Mouse (Mus musculus): ENCODE results near the gene Plekho1. TPM values are rescaled to one million over a fixed set of nuclear protein-coding genes. Genes with fewer than 3 reads are reported as not detected.

Gene Plekho1
- polyA plus RNA-seq, 1 experiment from 2014 or later: 59.2 TPM

GRCm38 (mm10) chr3:95992990-95993603 lies 2.7 kb downstream of the Plekho1 start:
- peak overlapping the region; percentile 99 for H3K27ac ChIP-seq (replicated peaks)
- H3K4me3 ChIP-seq: peak overlapping the region; percentile 72
- H3K9ac ChIP-seq: peak overlapping the region; percentile 97
- no peaks in the 10 kb centered on the region for H3K9me3 ChIP-seq
- WGBS: 13% methylated on average over 5 of the region's 5 CpGs
- H3K4me1 ChIP-seq: peaks cover 82% of the 10 kb centered on the region
- H3K4me2 ChIP-seq: peak overlapping the region; percentile 87
- H3K36me3 ChIP-seq: peaks cover 49% of the 10 kb centered on the region
- H3K27me3 ChIP-seq (replicated peaks): no peaks in the 10 kb centered on the region
- ATAC-seq (ENCODE audit: extremely low read depth, insufficient number of reproducible peaks, low FRiP score, low TSS enrichment): no peak

- Histone ChIP-seq H3K9ac (peak overlapping the region; percentile 97), H3K36me3 (peaks cover 59% of the 10 kb centered on the region), H3K9me3 (no peaks in the 10 kb centered on the region), H3K27ac (replicated peaks) (peak overlapping the region; percentile 99), H3K4me1 (peaks cover 88% of the 10 kb centered on the region), H3K27me3 (replicated peaks) (no peaks in the 10 kb centered on the region), H3K4me3 (no peak overlapping the region), H3K4me2 (no peak overlapping the region)
- no peak for ATAC-seq (ENCODE audit: extremely low read depth, insufficient number of reproducible peaks, low FRiP score, low TSS enrichment)
- 57% methylated on average over 12 of the region's 12 CpGs for WGBS
These were observed 5.3 kb downstream of the Plekho1 start for GRCm38 (mm10) chr3:95990413-95990941.

- H3K4me1 ChIP-seq: peaks cover 91% of the 10 kb centered on the region
- 53% methylated on average over 10 of the region's 10 CpGs for WGBS
- H3K36me3 ChIP-seq: peaks cover 59% of the 10 kb centered on the region
- H3K27me3 ChIP-seq (replicated peaks): no peaks in the 10 kb centered on the region
- peak overlapping the region; percentile 59 for H3K9ac ChIP-seq
- no peaks in the 10 kb centered on the region for H3K9me3 ChIP-seq
- ATAC-seq (ENCODE audit: extremely low read depth, insufficient number of reproducible peaks, low FRiP score, low TSS enrichment): no peak
- no peak overlapping the region for H3K4me2 ChIP-seq
- H3K27ac ChIP-seq (replicated peaks): peak overlapping the region; percentile 63
- no peak overlapping the region for H3K4me3 ChIP-seq
These were observed 6.8 kb downstream of the Plekho1 start for GRCm38 (mm10) chr3:95988969-95989368.

- Histone ChIP-seq H3K27me3 (replicated peaks) (no peaks in the 10 kb centered on the region), H3K4me1 (peaks cover 83% of the 10 kb centered on the region), H3K36me3 (peaks cover 59% of the 10 kb centered on the region), H3K4me3 (no peak overlapping the region), H3K27ac (replicated peaks) (peak overlapping the region; percentile 21; the same call in 1 of the 2 replicates), H3K9me3 (no peaks in the 10 kb centered on the region), H3K4me2 (no peak overlapping the region), H3K9ac (no peak overlapping the region)
- no peak for ATAC-seq (ENCODE audit: extremely low read depth, insufficient number of reproducible peaks, low FRiP score, low TSS enrichment)
- WGBS: 89% methylated on average over 1 of the region's 1 CpGs
These were observed 7.7 kb downstream of the Plekho1 start for GRCm38 (mm10) chr3:95988138-95988537.

- Histone ChIP-seq H3K27me3 (replicated peaks) (no peaks in the 10 kb centered on the region), H3K4me3 (no peak overlapping the region), H3K36me3 (peaks cover 55% of the 10 kb centered on the region), H3K4me1 (peaks cover 78% of the 10 kb centered on the region), H3K4me2 (no peak overlapping the region), H3K27ac (replicated peaks) (peak overlapping the region; percentile 99), H3K9me3 (no peaks in the 10 kb centered on the region), H3K9ac (peak overlapping the region; percentile 77)
- 46% methylated on average over 6 of the region's 6 CpGs for WGBS
- ATAC-seq (ENCODE audit: extremely low read depth, insufficient number of reproducible peaks, low FRiP score, low TSS enrichment): no peak
These were observed 8.3 kb downstream of the Plekho1 start for GRCm38 (mm10) chr3:95987386-95988110.

- no peak for ATAC-seq (ENCODE audit: extremely low read depth, insufficient number of reproducible peaks, low FRiP score, low TSS enrichment)
- no peaks in the 10 kb centered on the region for H3K9me3 ChIP-seq
- peak overlapping the region; percentile 99 for H3K27ac ChIP-seq (replicated peaks)
- no peaks in the 10 kb centered on the region for H3K27me3 ChIP-seq (replicated peaks)
- peak overlapping the region; percentile 77 for H3K9ac ChIP-seq
- H3K36me3 ChIP-seq: peaks cover 49% of the 10 kb centered on the region
- no peak overlapping the region for H3K4me2 ChIP-seq
- H3K4me3 ChIP-seq: no peak overlapping the region
- H3K4me1 ChIP-seq: peaks cover 72% of the 10 kb centered on the region
- 57% methylated on average over 4 of the region's 4 CpGs for WGBS
These were observed 8.8 kb downstream of the Plekho1 start for GRCm38 (mm10) chr3:95986984-95987383.

- Histone ChIP-seq H3K27ac (replicated peaks) (peak overlapping the region; percentile 99), H3K4me3 (peak overlapping the region; percentile 31), H3K4me2 (peak overlapping the region; percentile 65), H3K36me3 (peaks cover 40% of the 10 kb centered on the region), H3K27me3 (replicated peaks) (no peaks in the 10 kb centered on the region), H3K9ac (peak overlapping the region; percentile 77), H3K4me1 (peaks cover 64% of the 10 kb centered on the region), H3K9me3 (no peaks in the 10 kb centered on the region)
- whole genome bisulfite sequencing: 3% methylated on average over 21 of the region's 21 CpGs
- ATAC-seq (ENCODE audit: extremely low read depth, insufficient number of reproducible peaks, low FRiP score, low TSS enrichment): no peak
These were observed 9.7 kb downstream of the Plekho1 start for GRCm38 (mm10) chr3:95986001-95986622.

GRCm38 (mm10) chr3:95985209-95986000 lies 10.4 kb downstream of the Plekho1 start:
- peak overlapping the region; percentile 77 for H3K9ac ChIP-seq
- WGBS: 3% methylated on average over 12 of the region's 12 CpGs
- H3K27ac ChIP-seq (replicated peaks): peak overlapping the region; percentile 99
- peak; percentile 84 for ATAC-seq (ENCODE audit: extremely low read depth, insufficient number of reproducible peaks, low FRiP score, low TSS enrichment)
- H3K36me3 ChIP-seq: peaks cover 33% of the 10 kb centered on the region
- H3K4me1 ChIP-seq: peaks cover 56% of the 10 kb centered on the region
- peak overlapping the region; percentile 31 for H3K4me3 ChIP-seq
- peak overlapping the region; percentile 65 for H3K4me2 ChIP-seq
- no peaks in the 10 kb centered on the region for H3K9me3 ChIP-seq
- H3K27me3 ChIP-seq (replicated peaks): no peaks in the 10 kb centered on the region

GRCm38 (mm10) chr3:95982129-95982528 lies 13.7 kb downstream of the Plekho1 start:
- H3K4me1 ChIP-seq: peaks cover 37% of the 10 kb centered on the region
- no peak overlapping the region for H3K4me3 ChIP-seq
- no peak overlapping the region for H3K9ac ChIP-seq
- no peaks in the 10 kb centered on the region for H3K9me3 ChIP-seq
- H3K27ac ChIP-seq (replicated peaks): no peak overlapping the region
- H3K27me3 ChIP-seq (replicated peaks): no peaks in the 10 kb centered on the region
- WGBS: 86% methylated on average over 4 of the region's 4 CpGs
- no peak for ATAC-seq (ENCODE audit: extremely low read depth, insufficient number of reproducible peaks, low FRiP score, low TSS enrichment)
- no peak overlapping the region for H3K4me2 ChIP-seq
- peaks cover 2% of the 10 kb centered on the region; the same call in 1 of the 2 replicates for H3K36me3 ChIP-seq

GRCm38 (mm10) chr3:95980276-95980970 lies 15.4 kb downstream of the Plekho1 start:
- Histone ChIP-seq H3K4me1 (peaks cover 24% of the 10 kb centered on the region), H3K27ac (replicated peaks) (no peak overlapping the region), H3K9me3 (no peaks in the 10 kb centered on the region), H3K4me3 (no peak overlapping the region), H3K36me3 (no peaks in the 10 kb centered on the region), H3K27me3 (replicated peaks) (no peaks in the 10 kb centered on the region), H3K9ac (no peak overlapping the region), H3K4me2 (no peak overlapping the region)
- no peak for ATAC-seq (ENCODE audit: extremely low read depth, insufficient number of reproducible peaks, low FRiP score, low TSS enrichment)
- WGBS: 80% methylated on average over 12 of the region's 12 CpGs

Data from heart, embryonic 13.5 days (tissue).